Mouse (Mus musculus) lung, embryonic 14.5 days (tissue): Measurements from ENCODE around the gene Dnah17. TPM values are rescaled to one million over a fixed set of nuclear protein-coding genes. Genes with fewer than 3 reads are reported as not detected.
A peak's percentile ranks its signal among the peaks of the same experiment; 100 is the strongest.

Experiments
- ATAC-seq: fragments of 200-750 bp; cut with Nextera tagmentation; 2 replicates; pipeline ENCODE4 v1.8.0; 2017; ENCODE audit warnings: mild to moderate bottlenecking, moderate TSS enrichment, moderate library complexity; ENCODE audit not compliant: insufficient read depth
- DNase-seq: peaks from one replicate; pipeline ENCODE4 v3.0.0-alpha.2; 2015
- H3K27ac ChIP-seq: fragments of 300-500 bp; sonication (generic); 2 replicates; pipeline ENCODE4 v1.5.1; 2014; ENCODE audit warnings: low read depth, mild to moderate bottlenecking, moderate library complexity
- H3K27me3 ChIP-seq: fragments of 300-500 bp; sonication (generic); 2 replicates; pipeline ENCODE4 v1.6.1; 2014; ENCODE audit warnings: low read length, control low read depth; ENCODE audit not compliant: insufficient read depth
- H3K36me3 ChIP-seq: fragments of 300-500 bp; sonication (generic); 2 replicates; pipeline ENCODE4 v1.6.1; 2014; ENCODE audit warnings: control low read depth; ENCODE audit not compliant: insufficient read depth
- H3K4me1 ChIP-seq: fragments of 300-500 bp; sonication (generic); 2 replicates; pipeline ENCODE4 v1.6.1; 2014; ENCODE audit warnings: antibody characterized with exemption, control low read depth; ENCODE audit not compliant: insufficient read depth
- H3K4me2 ChIP-seq: fragments of 300-500 bp; sonication (generic); 2 replicates; pipeline ENCODE4 v1.6.1; 2014; ENCODE audit warnings: mild to moderate bottlenecking
- H3K4me3 ChIP-seq: fragments of 300-500 bp; sonication (generic); 2 replicates; pipeline ENCODE4 v1.5.1; 2014; ENCODE audit warnings: low read depth, low read length
- H3K9ac ChIP-seq: fragments of 300-500 bp; sonication (generic); 2 replicates; pipeline ENCODE4 v1.6.1; 2014
- H3K9me3 ChIP-seq: fragments of 300-500 bp; sonication (generic); 2 replicates; pipeline ENCODE4 v1.6.1; 2016; ENCODE audit warnings: low read depth, low read length, control low read depth
- CTCF ChIP-seq: IDR thresholded peaks from 2 replicates; pipeline ENCODE4 v1.5.1; 2016; ENCODE audit warnings: antibody characterized with exemption, low read depth
- WGBS: fragments of 180-500 bp; shearing (Covaris S2); extraction: QIAGEN DNeasy Blood & Tissue Kit; methylation state at CpG from one replicate; pipeline ENCODE4 v1.1.7; 2014; 5-methylcytosine and 5-hydroxymethylcytosine counted together
- polyA plus RNA-seq: library from polyadenylated mRNA; unstranded; fragments of >200 nt; fragmentation: Nextera tagmentation; extraction: Ambion mirVana; gene quantifications from 2 replicates; pipeline ENCODE4 v1.2.1, GENCODE M21; 2014

Gene Dnah17
- polyA plus RNA-seq, 1 experiment from 2014 or later = 0.29 TPM

GRCm38 (mm10) chr11:117993190-117994175 lies 137.0 kb downstream of the Dnah17 start:
- H3K4me2 ChIP-seq = peak overlapping the region; percentile 4; the same call in 1 of the 2 replicates
- no peak for ATAC-seq
- no peak overlapping the region for H3K4me3 ChIP-seq
- H3K9me3 ChIP-seq = no peaks in the 10 kb centered on the region
- 0 out of 2 replicates have a peak overlapping the region, but pooled peaks have one; percentile 27 for H3K9ac ChIP-seq
- TF ChIP-seq CTCF = no peak
- H3K36me3 ChIP-seq = peaks cover 6% of the 10 kb centered on the region
- peak overlapping the region; percentile 42; the same call in 1 of the 2 replicates for H3K27ac ChIP-seq
- H3K27me3 ChIP-seq = no peaks in the 10 kb centered on the region
- WGBS = 69% methylated on average over 14 of the region's 14 CpGs
- no peak for DNase-seq
- H3K4me1 ChIP-seq = peaks cover 5% of the 10 kb centered on the region; the same call in 1 of the 2 replicates

GRCm38 (mm10) chr11:117991502-117992470 lies 138.6 kb downstream of the Dnah17 start:
- Histone ChIP-seq H3K4me3 (no peak overlapping the region), H3K36me3 (no peaks in the 10 kb centered on the region), H3K4me2 (no peak overlapping the region), H3K27me3 (no peaks in the 10 kb centered on the region), H3K9ac (no peak overlapping the region), H3K9me3 (no peaks in the 10 kb centered on the region), H3K27ac (no peak overlapping the region; the same call in 1 of the 2 replicates), H3K4me1 (peaks cover 12% of the 10 kb centered on the region; the same call in 1 of the 2 replicates)
- peak; percentile 33 for DNase-seq
- no peak for ATAC-seq
- no peak for TF ChIP-seq CTCF
- 52% methylated on average over 9 of the region's 9 CpGs for WGBS

- Histone ChIP-seq H3K9ac (no peak overlapping the region), H3K36me3 (no peaks in the 10 kb centered on the region), H3K27ac (no peak overlapping the region), H3K4me1 (peaks cover 16% of the 10 kb centered on the region; the same call in 1 of the 2 replicates), H3K4me3 (no peak overlapping the region), H3K27me3 (no peaks in the 10 kb centered on the region), H3K9me3 (no peaks in the 10 kb centered on the region), H3K4me2 (no peak overlapping the region)
- 43% methylated on average over 10 of the region's 10 CpGs for WGBS
- DNase-seq (peak; percentile 32), ATAC-seq (no peak)
- no peak for TF ChIP-seq CTCF
Measured at GRCm38 (mm10) chr11:117989926-117990325, 140.5 kb downstream of the Dnah17 start.

GRCm38 (mm10) chr11:117989241-117989640 lies 141.2 kb downstream of the Dnah17 start:
- H3K4me1 ChIP-seq = peaks cover 16% of the 10 kb centered on the region; the same call in 1 of the 2 replicates
- DNase-seq (no peak), ATAC-seq (no peak)
- H3K4me2 ChIP-seq = no peak overlapping the region
- no peaks in the 10 kb centered on the region for H3K27me3 ChIP-seq
- H3K27ac ChIP-seq = no peak overlapping the region
- TF ChIP-seq CTCF = no peak
- H3K36me3 ChIP-seq = no peaks in the 10 kb centered on the region
- no peak overlapping the region for H3K4me3 ChIP-seq
- H3K9me3 ChIP-seq = no peaks in the 10 kb centered on the region
- WGBS = 85% methylated on average over 4 of the region's 4 CpGs
- H3K9ac ChIP-seq = no peak overlapping the region

DNA sequence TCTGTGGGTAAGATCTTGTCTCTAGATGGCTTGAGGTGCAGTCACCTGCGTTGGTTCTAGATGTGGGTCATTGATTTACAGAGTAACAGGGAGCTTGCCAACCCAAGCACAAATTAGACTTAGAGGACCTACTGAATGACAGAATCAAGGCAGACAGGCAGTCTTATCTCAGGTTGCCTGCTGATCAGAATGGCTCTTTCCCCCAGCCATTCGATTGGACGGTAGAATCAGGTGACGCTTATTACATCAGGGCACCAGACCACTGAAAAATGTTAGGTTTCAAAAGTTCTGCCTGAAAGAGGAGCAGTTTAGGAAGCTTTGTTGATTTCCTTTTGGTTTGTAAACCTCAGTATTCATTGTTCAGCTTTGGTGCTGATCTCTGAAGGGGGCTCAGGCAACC lies 142.5 kb downstream of the Dnah17 start:
- no peaks in the 10 kb centered on the region for H3K9me3 ChIP-seq
- ATAC-seq (no peak), DNase-seq (no peak)
- H3K27ac ChIP-seq = no peak overlapping the region
- no peaks in the 10 kb centered on the region for H3K27me3 ChIP-seq
- WGBS = 64% methylated on average over 4 of the region's 4 CpGs
- H3K36me3 ChIP-seq = no peaks in the 10 kb centered on the region
- H3K9ac ChIP-seq = peak overlapping the region; percentile 91; the same call in 1 of the 2 replicates
- TF ChIP-seq CTCF = no peak
- 0 out of 2 replicates have a peak, but pooled peaks cover 11% of the 10 kb centered on the region for H3K4me1 ChIP-seq
- peak overlapping the region; percentile 99 for H3K4me3 ChIP-seq
- peak overlapping the region; percentile 85 for H3K4me2 ChIP-seq

DNA sequence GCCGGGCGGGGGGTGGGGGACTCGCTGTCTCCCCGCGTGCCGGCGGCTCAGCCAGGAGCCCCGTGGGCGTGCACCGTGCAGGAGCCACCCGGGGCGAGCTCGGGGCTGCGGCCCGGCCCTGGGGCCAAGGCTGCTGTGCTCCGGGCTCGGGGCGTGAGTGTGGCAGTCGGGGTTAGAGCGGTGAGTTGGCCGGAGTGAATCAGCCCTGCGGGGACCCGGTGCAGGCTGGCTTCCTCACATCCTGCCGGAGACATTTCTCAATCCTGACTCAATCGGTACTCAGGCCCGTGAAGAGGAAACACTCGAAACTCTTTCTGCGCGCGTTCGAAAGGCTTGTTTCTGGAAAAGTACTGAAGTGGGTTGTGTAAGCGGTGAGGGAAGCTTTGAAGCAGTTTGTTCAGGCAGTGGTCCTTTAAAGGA lies 143.4 kb downstream of the Dnah17 start:
- peak overlapping the region; percentile 91 for H3K9ac ChIP-seq
- TF ChIP-seq CTCF = no peak
- DNase-seq = peak; percentile 61
- WGBS = under 1% methylated on average over 32 of the region's 32 CpGs
- no peaks in the 10 kb centered on the region for H3K27me3 ChIP-seq
- no peaks in the 10 kb centered on the region for H3K36me3 ChIP-seq
- H3K4me3 ChIP-seq = peak overlapping the region; percentile 99
- H3K4me2 ChIP-seq = peak overlapping the region; percentile 85
- no peaks in the 10 kb centered on the region for H3K9me3 ChIP-seq
- peak overlapping the region; percentile 85 for H3K27ac ChIP-seq
- peak; percentile 76; the same call in 1 of the 2 replicates for ATAC-seq
- H3K4me1 ChIP-seq = 0 out of 2 replicates have a peak, but pooled peaks cover 11% of the 10 kb centered on the region
